Mouse (Mus musculus) frontal cortex, postnatal 10 days (tissue): Measurements from ENCODE around the gene Cnpy2.
"Not testable (repeated sequence)": the region's sequence is repeated elsewhere in the genome, so short reads cannot be mapped to it uniquely, and the experiment has no call there.

Experiments used
- DNase-seq, 2 experiments: peaks; one replicate each; pipeline ENCODE4 v3.0.0; 2022; ENCODE audit warnings: low spot score in 2 of 2, mixed read lengths in 1 of 2

The Cnpy2 gene

DNA sequence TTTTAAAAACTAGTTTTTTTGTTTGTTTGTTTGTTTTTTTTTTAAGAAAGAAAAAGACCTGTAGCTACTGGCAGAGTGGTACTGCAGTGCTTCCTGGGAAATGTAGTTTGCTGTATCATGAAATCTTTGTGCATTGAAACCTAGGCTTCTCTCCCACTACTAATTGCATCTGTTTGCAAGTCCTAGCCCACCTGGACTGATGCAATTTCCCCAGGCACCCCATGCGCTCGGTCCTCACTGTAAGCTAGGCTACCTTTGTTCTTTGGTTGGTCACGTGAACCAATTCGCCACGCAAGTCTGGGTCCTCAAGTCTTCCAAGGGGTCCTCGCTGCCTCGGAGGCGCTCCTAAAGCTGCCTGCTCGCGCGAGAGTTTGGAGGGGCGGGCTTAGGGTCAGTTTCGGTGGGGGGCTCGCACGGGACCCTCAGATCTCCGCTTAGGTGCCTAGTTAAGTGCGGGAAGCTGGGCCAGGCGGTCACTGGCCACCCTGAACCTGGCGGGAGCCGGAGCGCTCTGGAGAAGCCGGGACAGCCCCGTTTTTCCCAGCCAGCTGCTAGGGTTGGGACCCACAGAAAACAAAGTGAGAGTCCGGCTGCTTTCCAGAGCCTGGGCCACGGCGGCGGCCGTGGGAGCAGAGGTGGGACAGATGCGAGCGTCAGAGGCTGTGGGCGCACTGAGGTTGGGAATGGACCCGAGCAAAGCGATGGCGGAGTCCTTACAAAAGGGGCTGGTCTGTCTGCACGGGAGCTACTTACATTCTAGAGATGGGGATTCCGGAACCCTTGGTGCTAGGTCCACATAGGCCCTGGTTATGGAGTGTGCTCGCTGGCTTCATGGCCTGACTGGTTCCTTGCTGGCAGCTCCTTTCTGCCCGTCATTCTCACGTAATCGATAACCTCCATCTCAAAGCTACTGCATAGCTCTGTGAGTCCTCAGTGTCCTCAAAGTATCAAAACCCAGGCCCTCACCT is at the start of gene Cnpy2:
Gene Cnpy2 (plus strand): TSS at position 319 of the 968 bp plus-strand sequence.
- peak; percentile 84 to 88 for DNase-seq

DNA sequence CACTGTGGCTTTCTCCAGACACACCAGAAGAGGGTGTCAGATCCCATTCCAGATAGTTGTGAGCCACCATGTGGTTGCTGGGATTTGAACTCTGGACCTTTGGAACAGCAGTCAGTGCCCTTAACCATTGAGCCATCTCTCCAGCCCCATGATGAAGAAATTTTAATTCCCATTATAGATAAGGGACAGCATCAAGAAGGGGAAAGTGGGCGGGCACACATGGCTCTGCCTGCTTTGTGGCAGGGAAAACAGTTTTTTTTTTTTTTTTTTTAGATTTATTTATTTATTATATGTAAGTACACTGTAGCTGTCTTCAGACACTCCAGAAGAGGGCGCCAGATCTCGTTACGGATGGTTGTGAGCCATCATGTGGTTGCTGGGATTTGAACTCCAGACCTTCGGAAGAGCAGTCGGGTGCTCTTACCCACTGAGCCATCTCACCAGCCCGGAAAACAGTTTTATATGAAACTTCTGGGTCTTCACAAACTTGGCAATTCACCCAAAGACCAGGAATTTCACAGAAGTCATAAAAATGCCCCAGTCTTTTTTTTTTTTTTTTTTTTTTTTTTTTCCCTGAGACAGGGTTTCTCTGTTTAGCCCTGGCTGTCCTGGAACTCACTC is 49.3 kb upstream of the Cnpy2 start:
- DNase-seq, result not testable (repeated sequence)

DNA sequence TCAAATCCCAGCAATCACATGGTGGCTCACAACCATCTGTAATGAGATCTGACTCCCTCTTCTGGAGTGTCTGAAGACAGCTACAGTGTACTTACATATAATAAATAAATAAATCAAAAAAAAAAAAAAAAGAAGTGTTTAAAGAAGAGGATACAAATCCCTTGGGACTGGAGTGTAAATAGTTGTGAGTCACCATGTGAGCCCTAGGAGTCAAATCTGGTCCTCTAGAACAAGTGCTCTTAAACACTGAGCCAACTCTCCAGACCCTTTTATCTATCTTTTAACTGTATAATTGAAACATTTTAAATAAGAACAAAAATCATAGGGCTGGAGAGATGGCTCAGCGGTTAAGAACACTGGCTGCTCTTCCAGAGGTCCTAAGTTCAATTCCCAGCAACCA is 46.9 kb upstream of the Cnpy2 start:
- not testable (repeated sequence) for DNase-seq

DNA sequence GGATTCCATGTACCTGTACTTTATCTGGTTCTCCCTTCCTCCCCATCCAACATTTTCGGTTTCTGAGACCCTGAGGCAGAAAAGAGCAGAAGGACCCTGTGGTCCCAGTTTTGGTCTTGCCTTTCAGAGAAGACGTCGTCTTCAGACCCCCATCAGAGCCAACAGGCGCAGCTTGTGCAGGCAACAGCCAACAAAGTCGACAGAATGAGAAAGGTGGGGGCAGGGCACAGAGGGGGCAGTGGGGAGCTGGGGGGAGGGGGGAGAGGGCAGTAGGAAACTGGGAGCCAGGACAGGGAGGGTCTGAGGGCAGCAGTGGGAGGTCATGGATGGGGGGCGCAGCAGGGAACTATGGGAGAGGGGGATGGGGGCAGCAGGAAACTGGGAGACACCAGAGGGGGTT is 44.1 kb upstream of the Cnpy2 start:
- no peak for DNase-seq

DNA sequence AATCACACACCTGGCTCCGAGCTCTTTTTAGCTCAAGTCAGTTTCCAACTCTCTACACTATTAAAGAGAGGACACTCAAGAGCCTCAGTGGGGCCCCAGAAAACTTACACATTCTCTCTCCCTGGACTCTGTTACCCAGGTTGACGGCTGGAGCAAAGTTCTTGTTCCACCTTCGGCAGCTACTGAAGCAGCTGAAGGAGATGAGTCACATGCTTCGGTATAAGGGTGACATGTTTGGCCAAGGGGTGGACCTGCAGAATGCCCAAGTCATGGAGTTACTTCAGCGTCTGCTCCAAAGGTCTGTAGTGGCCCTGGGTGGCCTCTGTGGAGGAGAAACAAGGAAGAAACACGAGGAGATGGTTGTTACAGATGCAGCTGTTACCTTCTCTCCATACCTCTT is 41.3 kb upstream of the Cnpy2 start:
- no peak for DNase-seq

DNA sequence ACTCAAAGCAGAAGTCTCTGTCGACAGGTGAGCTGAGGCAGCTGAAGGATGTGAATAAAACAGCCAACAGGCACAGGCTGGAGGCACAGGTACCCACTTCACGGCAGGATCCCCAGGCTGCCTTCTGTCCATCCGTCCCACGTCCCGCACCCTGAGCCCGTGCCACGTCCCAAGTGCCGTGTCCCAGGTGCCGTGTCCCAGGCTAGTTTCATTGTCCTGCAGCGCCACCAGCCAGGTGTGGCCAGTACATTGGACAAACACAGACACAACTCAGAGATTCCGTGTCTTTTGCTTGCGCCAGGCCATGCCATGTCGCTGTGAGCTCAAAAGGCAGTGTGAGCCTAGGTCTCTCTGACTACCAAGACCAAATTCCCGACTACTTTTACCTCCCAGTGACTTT is 40.6 kb upstream of the Cnpy2 start:
- DNase-seq, result no peak

DNA sequence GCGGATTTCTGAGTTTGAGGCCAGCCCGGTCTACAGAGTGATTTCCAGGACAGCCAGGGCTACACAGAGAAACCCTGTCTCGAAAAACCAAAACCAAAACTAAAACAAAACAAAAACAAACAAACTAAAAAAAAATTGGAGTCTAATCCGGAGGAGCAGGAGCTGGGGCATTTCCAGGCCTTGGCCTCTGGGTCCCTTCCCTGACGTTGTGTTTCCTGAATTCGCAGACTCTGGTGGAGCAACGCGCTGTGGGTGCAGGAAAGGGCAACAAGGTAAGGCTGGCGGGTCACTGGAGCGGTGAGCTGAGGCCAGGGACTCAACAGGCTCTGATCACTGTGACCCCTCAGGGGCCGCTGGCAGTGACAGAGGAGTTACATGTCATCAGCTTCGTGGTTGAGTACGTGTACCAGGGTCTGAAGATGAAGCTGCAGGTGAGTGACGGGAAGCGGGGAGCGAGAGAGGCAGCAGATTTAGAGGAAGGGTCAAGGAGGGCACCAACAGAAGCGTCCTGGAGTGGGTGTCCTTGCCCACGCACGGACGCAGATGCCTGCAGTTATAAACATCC is 39.3 kb upstream of the Cnpy2 start:
- DNase-seq, result no peak

DNA sequence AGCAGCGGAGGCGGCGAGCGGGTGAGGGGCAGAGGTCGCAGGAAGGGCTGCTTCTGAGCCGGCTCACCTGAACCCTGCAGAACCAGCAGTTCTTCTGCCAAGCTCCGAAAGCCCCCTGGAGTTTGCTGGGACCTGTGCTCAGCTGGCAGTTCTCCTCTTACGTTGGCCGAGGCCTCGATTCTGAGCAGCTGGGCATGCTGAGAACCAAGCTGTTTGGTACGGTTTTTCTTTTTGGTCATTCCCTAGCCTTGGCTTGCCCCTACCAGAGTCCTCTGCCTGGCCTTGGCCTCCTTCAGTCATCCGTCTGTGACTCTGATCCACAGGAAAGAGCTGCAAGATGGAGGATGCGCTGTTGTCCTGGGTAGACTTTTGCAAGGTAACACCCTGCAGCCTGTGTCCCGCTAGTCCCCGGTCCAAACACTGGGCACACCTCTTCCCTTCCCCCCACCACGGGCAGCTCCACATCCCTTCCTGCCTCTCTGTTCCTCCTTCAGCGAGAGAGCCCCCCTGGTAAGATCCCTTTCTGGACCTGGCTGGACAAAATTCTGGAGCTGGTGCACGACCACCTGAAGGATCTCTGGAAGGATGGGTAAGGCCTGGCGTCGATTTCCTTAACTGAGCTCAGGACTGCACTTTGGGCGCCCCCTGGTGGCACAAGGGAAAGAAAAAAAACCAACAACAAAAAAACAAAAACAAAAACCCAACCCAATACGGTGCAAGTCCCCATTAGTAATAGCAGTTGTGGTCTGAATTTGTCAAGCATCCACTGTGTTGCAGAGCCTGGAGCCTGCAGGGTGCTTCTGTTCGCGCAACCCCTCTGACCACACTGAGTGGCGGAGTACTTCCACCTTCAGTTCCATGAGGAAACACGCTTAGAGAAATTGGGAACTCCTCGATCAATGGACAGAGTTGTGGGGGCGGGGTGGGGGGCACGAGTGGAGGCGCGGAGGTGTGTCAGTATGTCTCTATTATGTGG is 38.4 kb upstream of the Cnpy2 start:
- DNase-seq, result peak in 1 of 2 experiments; percentile 52

DNA sequence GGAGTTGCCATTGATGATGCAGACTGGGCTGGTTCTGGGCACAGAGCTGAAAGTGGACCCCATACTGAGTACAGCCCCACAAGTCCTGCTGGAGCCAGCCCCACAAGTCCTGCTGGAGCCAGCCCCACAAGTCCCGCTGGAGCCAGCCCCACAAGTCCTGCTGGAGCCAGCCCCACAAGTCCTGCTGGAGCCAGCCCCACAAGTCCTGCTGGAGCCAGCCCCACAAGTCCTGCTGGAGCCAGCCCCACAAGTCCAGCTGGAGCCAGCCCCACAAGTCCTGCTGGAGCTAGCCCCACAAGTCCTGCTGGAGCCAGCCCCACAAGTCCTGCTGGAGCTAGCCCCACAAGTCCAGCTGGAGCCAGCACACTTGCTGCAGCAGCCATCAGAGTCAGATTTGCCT is 31.7 kb upstream of the Cnpy2 start:
- DNase-seq, result not testable (repeated sequence)

DNA sequence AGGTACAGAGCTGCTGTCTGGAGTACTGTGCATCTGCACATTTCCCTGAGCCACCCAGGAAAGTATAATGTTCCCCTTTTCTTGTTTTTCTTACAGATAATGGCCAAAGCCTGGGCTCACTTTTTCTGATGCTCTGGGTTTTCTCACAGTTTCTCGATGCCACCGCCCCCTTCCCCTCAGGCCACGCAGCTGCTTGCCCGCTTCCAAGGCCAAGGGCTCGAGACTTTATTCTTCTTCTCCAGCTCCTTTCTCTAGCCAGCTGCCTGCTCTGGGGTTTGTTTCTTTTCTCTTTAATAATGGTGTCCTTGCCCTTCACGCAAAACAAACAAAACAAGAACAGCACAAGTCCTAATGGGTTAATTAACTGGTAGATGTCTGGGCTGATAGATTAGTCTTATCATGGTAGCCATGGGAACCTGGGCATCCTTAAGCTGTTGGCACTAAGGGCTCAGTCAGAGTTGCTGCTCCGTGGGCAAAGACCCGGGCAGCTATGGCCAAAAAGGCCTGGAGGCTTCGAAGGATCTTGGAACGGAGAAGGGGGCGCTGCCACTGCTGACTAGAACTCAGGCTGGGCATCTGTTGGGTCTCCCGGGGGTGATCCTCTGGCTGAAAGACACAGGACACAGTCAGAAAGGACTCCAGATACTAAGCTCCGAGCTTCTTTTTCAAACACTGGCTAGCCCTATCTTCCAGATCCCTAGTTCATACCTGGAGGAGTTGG is 25.7 kb upstream of the Cnpy2 start:
- no peak for DNase-seq

DNA sequence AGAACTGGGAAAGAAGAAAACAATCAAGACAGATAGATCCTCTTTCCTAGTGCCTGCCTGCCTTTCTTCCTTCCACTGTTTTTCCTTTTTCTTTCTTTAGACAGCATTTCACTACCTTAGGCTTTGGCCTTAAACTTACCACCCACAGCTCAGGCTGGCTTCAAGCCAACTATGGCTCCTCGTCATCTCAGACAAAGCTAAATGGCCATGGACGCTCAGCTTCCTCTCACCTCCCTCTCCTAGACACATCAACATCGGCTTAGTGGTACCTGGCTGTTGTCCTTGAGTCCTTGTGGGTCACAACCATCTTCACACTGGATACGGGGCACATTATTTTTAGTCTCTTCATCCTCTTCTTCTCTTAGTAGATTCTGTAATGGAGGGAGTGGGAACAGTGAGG is 25.0 kb upstream of the Cnpy2 start:
- DNase-seq, result no peak

DNA sequence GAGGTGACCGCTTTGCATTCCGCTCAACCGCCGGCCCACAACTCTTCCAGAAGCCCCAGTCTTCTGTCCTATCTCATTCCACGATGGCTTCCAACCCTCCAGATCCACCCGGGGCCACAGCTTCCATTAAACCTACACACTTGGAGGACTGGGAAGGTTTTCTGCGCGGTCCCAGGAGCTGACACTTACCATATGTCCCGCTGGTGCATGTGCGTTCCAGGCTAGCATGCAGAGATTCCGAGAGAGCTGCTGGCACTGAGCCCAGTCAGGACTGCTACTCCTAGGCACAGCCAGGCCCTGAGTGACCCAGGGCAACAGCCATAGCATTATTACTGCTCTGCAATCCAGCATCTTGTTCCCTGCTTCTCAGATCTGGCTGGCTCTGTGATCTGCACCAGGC is 24.6 kb upstream of the Cnpy2 start:
- DNase-seq, result no peak

DNA sequence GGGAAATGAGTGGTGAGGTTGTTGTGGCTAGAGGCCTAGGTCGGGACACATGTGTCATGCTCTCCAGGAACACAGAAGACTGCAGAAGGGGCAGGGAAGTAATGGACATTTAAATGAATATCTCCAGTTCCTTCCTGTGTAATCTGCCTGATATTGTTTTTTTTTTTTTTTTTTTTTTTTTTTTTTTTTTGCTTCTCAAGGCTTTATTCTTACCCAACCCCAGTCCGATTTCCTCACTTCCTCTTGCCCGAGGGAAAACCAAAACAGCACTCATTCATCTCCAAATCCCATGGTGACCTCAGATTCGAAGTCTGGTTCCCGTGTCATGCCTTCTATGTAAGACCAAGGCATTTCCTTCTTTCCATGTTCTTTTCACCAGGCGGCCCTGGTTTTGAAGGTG is 24.0 kb upstream of the Cnpy2 start:
- no peak for DNase-seq

DNA sequence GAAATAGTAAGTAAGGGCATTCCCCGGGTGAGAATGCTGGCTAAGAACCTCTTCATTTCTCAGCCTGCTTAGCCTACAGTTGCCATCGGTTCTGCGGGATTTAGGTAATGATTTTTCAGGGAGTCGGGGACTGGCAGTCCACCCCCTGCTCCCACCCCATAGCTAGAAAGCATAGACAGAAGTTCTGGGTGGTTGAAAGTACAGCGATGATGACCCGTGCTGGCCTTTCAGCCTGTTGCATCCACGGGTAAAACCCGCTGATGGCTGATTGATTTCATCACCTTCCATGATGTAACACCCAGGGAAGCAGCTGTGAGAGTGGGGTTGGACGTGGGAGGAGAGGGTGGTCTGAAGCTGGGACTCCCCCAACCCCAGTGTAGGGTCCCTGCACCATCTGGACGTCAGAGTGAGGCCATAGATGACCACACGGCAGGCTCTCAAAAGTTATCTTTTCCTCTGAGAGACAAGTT is 23.5 kb upstream of the Cnpy2 start, which contains the start of gene Il23a:
Gene Il23a (minus strand): TSS at position 51 of the 470 bp plus-strand sequence.
- DNase-seq, result no peak

DNA sequence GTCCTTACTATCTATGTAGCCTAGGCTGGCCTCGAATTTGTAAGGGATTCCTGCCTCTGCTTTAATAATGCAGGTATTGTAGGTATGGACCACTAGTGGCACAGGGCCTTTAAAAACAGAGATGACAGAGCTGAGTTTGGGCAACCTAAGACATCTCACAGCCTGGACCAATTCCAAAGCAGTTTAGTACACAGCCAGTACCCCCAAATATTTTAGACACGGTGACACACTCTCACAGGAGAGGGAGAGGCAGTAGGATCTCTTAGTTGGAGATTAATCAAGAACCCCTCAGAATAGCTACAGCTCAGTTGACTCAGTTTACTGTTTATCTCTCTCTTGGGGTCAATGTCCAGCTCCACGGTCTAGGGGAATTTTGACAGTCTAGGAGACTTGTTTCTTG is 19.9 kb upstream of the Cnpy2 start:
- no peak for DNase-seq

DNA sequence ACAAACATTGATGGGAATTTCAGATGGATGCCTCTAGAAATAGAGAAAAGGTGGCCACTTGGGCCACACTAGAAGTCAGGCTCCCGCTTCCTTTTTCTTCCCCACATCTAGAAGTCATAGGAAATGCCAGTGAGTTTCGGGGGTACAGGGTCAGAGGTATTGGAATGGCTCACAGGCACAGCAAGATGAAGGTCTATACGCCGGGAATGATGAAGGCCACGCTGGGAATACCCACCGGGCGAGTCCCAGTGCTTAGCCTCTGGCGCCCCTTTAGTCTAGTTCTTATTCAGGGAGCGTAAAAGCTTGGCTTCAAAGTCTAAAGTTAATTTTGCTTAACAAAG is 19.5 kb upstream of the Cnpy2 start:
- DNase-seq, result no peak

DNA sequence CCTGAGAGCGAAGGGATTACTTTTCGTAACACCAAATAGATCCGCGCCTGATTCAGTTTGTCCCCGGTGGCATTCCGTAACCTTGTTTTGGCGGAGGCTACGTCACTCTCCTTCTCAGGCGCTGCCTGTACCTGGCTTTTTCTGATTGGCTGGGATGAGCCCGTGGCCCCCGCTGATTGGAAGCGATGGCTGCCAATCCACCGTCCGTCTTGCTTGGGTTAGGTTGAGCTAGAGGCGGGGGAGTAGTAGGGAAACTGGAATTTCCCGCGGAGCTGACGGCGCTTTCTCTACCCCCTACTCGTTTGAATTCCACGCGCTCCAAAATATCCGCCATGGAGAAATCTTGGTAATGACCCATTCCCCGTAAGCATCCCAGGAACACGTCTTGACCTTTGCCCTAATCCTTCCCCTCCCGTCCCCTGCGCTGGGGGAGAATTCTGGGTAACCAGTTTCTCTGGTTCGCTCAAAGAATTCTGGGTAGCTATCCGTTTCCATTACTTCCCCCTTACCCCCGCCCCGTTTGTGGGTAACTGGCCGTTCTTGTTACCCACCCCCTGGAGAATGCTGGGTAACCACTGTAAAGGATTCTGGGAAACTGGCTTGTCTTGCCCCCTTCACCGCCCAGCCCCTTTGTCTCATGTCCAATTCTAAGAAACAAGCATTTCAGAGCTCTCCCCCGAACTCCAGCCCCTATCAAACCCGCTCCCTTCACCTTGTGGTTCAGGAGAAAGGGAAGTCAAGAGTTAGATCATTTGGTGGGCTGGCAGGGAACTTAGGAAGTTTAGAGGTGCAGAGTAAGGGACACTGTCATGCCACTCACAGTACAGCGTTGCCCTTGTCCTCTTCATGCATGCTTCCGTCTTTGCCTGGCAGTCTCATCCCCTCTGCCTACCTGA is 18.9 kb upstream of the Cnpy2 start, which contains the start of gene Pan2:
Gene Pan2 (plus strand): TSS at position 210 of the 896 bp plus-strand sequence.
- peak; percentile 100 for DNase-seq

DNA sequence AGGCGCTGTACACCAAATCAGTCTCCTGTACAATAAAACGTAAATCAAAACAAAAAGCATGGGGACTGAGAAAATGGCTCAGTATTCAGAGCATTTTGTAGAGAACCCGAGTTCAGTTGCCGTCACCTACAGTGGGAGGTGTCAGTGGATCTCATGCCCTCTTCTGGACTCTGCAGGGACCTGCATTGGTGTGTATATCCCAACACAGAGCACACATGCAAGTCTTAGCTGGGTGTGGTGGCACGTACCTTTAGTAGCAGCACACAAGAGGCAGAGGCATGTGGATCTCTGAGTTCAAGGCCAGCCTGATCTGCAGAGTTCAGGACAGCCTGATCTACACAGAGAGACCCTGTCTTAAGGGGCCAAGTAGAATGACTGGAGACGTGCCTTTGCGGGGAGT is 12.6 kb upstream of the Cnpy2 start:
- DNase-seq, result no peak

DNA sequence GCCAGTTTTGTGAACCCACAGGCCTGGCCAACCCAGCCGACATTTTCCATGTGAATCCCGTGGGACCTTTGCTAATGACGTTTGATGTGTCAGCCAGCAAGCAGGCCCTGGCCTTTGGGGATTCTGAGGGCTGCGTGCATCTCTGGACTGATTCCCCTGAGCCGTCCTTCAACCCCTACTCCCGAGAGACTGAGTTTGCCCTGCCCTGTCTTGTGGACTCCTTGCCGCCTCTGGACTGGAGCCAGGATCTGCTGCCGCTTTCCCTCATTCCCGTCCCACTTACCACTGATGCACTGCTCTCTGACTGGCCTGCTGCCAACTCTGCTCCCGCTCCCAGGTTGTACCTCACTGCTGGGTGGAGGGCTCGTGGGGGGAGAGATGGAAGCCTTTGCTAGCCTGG is 12.1 kb upstream of the Cnpy2 start:
- DNase-seq, result no peak

DNA sequence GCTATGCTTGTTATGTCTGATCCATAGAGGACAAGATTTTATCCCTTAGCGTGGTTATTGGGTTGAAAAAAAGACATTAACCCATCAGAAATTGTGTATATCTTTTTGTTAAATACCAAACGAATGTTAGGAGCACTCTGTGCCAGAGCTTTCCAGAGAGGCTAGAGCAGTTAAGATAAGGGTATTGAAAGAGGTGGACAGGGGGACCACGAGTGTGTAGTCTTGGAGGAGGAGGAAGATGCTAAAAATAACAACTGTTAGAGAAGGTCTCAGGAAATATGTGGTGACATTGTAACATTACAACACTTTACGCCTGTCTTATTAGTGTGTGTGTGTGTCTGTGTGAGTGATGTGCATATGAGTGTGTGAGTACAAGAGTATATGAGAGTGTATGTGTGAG is 11.4 kb upstream of the Cnpy2 start:
- DNase-seq, result no peak
